Mouse (Mus musculus): ENCODE results near the gene Icam1. TPM values are rescaled to one million over a fixed set of nuclear protein-coding genes. Genes with fewer than 3 reads are reported as not detected.

The Icam1 gene
- total RNA-seq (2015; ENCODE audit: low replicate concordance) (1.3 TPM in 1 of 2 replicates, not detected in the other), total RNA-seq (2017; ENCODE audit: low replicate concordance) (1.5 and 9.0 TPM in 2 replicates)

GRCm38 (mm10) chr9:21015571-21016130 is at the start of gene Icam1:
Gene Icam1 (plus strand): TSS chr9:21015985.
- no peak for ATAC-seq (replicated peaks; ENCODE audit: low FRiP score, poor library complexity, severe bottlenecking)

- no peak for ATAC-seq (replicated peaks; ENCODE audit: low FRiP score, poor library complexity, severe bottlenecking)
Measured at GRCm38 (mm10) chr9:20966008-20966407, 49.8 kb upstream of the Icam1 start.

DNA sequence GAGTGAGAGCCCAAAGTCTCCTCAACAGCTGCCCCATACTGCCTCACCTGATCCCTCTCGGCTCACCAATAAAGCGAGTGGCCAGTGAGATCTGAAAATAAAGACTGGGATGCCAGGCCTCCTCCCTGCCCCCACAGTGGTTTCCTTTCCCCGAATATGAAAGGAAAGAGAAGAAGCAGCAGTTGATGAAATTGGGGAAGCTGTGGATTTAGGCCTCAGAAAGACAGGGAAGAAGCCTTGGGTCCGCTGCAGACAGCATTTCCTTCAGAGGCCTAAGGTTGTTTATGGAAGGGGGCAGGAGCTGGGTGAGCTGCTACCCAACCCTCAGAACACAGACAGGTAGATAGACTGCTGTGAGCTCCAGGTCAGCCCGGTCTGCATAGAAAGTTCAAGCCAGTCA is 49.0 kb upstream of the Icam1 start:
- no peak for ATAC-seq (replicated peaks; ENCODE audit: low FRiP score, poor library complexity, severe bottlenecking)

DNA sequence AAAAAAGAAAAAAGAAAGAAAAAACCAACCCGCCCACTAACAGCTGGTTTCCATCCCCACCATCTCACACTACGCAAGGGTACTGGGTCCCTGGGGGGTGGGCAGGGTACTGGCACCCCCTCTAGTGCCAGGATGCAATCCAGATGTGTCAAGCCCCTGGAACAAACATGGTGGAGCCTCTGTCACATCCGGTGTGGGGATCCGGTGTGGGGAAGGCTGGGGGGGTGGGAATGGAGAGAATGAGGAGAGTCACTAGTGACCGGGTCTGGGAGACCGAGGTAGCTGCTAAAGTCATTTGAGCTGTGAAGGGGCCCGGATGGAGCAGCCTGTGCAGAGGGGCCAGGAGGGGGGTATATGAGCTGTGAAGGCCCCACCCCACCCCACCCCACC is 44.0 kb upstream of the Icam1 start:
- ATAC-seq (replicated peaks; ENCODE audit: low FRiP score, poor library complexity, severe bottlenecking), result no peak

DNA sequence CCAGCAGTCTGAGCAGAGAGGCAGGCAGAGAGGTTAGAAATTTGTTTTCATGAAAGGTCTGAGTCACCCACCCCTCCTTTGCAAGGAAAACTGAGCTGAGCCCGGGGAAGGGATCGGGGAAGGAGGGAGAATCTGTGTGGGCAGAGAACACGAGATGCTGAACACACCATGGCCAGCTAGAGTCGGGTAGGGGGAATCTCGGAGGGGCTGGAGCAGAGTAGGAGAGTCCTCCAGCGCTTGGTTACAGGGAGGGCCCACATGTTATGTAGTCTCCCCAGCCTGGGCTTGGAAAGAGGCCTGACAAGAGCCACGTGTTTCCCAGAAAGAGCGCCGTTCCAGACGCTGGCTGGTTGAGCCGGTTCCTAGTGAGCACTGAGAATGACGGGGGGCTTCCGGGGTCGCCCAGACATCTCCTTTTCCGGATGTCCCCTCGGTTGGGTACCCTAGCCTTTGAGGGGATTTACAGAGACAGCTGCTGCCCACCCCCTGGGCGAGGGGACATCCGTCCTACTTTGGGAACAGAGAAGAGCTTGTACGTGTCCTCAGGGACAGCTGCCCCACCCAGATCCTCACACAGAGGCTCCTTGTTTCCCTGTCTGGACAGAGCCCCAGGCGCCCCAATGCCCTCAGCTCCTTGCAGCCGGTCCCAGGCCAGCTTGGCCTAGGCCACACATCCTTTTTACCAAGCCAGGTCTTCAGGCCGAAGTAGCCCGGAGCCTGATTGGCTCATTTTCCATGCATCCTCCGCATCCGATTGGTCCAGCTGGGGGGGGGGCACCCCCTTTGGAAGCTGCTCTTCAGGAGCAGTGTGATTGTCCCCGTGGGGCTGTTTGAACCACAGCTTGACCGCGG is 43.4 kb upstream of the Icam1 start:
- no peak for ATAC-seq (replicated peaks; ENCODE audit: low FRiP score, poor library complexity, severe bottlenecking)

GRCm38 (mm10) chr9:20973001-20973681 is 42.6 kb upstream of the Icam1 start:
- no peak for ATAC-seq (replicated peaks; ENCODE audit: low FRiP score, poor library complexity, severe bottlenecking)

GRCm38 (mm10) chr9:20973682-20974075 is 42.1 kb upstream of the Icam1 start:
- ATAC-seq (replicated peaks; ENCODE audit: low FRiP score, poor library complexity, severe bottlenecking), result no peak

DNA sequence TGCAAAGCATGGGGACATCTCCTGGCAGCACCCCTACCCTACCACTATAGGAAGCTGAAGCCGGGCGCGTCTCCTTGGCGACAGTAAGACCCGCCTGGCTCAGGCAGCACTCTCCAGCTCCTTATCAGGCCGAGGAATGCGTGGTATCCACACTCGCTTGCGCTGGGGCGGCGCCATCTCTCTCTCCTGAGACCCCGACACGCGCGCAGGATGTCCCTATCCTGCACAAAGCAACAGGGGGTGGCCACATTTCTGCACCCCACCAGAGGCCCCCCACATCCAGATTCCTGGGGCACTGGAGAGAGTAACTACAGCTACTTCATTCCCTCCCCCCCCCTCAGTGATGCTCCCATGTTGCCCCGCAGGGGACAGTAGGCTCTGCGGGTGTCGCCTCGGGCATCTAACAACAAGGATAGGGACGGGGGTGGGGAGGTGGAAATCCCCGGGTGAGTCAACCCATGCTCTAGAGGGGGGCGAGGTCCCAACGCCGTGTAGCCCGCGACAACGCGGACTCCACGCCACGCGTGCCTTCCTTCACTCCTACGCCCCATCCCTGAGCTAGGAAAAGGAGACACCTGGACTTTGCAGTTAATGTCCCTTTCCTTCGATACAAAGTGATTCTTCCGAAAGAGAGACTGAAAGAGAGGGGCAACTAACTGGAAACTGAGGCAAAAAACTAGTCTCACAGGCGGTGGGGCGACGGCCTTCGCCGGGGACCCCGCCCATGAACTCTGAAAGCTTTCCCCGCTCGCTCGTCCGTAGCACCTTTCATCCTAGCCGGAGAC is 40.2 kb upstream of the Icam1 start:
- ATAC-seq (replicated peaks; ENCODE audit: low FRiP score, poor library complexity, severe bottlenecking), result no peak

GRCm38 (mm10) chr9:20976216-20976960 is 39.4 kb upstream of the Icam1 start, which contains the start of gene S1pr2:
Gene S1pr2 (minus strand): TSS chr9:20976781.
- 0 out of 2 replicates have a peak, but pooled peaks have one; percentile 44 for ATAC-seq (replicated peaks; ENCODE audit: low FRiP score, poor library complexity, severe bottlenecking)

GRCm38 (mm10) chr9:20976961-20977689 is 38.7 kb upstream of the Icam1 start:
- ATAC-seq (replicated peaks; ENCODE audit: low FRiP score, poor library complexity, severe bottlenecking), result no peak

GRCm38 (mm10) chr9:20978409-20979095 is 37.2 kb upstream of the Icam1 start:
- ATAC-seq (replicated peaks; ENCODE audit: low FRiP score, poor library complexity, severe bottlenecking), result no peak

GRCm38 (mm10) chr9:20979181-20979580 is 36.6 kb upstream of the Icam1 start:
- ATAC-seq (replicated peaks; ENCODE audit: low FRiP score, poor library complexity, severe bottlenecking), result no peak

DNA sequence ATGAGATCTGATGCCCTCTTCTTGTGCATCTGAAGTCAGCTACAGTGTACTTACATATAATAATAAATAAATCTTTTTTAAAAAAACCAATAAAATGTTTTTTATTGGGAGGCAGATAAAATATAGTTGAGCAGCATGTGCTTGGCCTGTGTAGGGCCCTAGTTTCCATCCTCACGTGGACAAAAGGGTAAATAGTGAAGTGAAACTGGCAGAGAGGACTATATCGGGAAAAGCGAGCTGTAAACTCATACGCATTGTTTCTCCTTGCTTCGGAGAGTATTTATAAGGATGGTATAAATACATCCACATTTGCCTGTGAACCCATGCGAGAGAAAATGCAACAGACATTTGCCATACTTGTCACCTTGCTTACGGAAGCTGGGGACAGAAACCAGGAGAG is 36.0 kb upstream of the Icam1 start:
- no peak for ATAC-seq (replicated peaks; ENCODE audit: low FRiP score, poor library complexity, severe bottlenecking)

GRCm38 (mm10) chr9:20982171-20982570 is 33.6 kb upstream of the Icam1 start:
- no peak for ATAC-seq (replicated peaks; ENCODE audit: low FRiP score, poor library complexity, severe bottlenecking)

DNA sequence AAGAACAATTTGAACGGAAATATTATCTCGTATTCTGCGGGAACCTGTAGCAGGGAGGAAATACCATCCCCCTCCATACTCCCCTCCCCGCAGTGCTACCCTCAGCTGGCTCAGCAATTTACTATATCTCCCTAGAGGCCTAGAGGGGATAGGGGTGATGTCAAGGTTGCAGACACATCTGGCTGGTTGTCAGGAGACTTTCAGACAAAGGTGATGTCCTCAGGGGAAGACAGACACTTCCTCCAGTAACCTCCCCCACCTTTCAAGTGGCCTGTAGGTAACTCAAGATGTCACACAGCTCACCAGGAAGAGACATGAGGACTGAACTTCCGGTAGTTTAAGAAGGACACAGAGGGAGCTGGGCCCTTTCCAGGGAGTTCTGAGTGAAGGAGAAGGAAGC is 32.6 kb upstream of the Icam1 start:
- no peak for ATAC-seq (replicated peaks; ENCODE audit: low FRiP score, poor library complexity, severe bottlenecking)

DNA sequence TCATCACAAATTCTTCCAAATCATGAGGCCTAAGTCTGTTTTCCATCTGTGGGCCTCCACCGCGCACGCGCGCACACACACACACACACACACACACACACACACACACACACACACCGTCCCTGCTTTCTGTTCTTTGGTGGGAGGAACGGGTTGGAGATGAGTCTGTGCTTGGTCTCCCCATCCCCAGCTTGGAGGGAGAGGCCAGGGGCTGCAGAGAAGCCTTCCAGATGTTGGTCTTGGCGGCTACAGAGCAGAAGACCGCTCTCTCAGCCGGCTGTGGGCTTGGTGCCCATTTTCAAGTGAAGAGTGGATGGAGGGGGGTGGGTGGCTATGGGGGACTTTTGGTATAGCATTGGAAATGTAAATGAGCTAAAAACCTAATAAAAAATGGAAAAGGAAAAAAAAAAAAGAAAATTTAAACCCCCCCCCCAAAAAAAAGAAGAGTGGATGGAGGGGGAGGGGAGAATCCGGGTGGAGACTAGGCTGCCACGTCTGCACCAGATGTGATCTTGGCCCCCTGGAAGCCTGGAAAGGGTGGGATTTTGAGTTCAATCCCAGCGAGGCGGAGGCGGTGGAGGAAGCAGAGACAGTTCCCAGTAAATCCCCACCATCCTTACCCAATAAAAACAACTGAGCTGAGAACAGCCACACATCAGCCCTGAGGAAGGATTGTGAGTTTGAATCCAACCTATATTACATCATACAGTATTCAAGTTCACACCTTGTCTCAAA is 28.7 kb upstream of the Icam1 start:
- ATAC-seq (replicated peaks; ENCODE audit: low FRiP score, poor library complexity, severe bottlenecking), result no peak

DNA sequence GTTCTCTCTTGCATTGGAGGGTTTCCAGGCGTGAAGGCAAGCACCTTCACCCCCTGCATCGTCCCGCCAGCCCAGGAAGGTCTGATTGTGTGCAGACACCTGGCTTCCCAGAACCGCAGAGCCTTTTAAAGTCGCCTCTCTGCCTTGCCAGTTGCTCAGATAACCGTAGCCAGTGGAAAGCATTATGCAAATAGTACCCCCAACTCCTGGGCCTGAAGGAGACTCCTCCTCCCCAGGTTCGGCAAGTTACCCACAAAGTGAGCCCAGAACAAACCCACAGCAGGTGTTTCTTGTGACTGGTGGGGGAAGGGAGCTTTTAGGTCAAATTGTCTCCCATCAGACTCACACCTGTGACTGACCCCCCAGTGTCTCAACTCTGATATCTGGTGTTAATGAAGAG is 27.8 kb upstream of the Icam1 start:
- no peak for ATAC-seq (replicated peaks; ENCODE audit: low FRiP score, poor library complexity, severe bottlenecking)
